8 mouse cellular contexts compared by ENCODE assay signal in genomic region chr5:64599865-64600288, GRCm38 (mm10).
DNase-seq lines count a peak whose midpoint lies in the region; ATAC-seq lines count a peak whose summit lies in the region.

No protein-coding gene starts in this region.

- 42% methylated on average over 13 of the region's 13 CpGs for WGBS in hindbrain, embryonic 14.5 days
- WGBS in liver, embryonic 11.5 days, result 23% methylated on average over 13 of the region's 13 CpGs

- H3K4me3 ChIP-seq in hindbrain, embryonic 14.5 days (replicated peaks; ENCODE audit: low read length), result no peak overlapping the region
- H3K4me3 ChIP-seq in liver, embryonic 11.5 days (ENCODE audit: low read depth, low read length), result 0 out of 2 replicates have a peak overlapping the region, but pooled peaks have one; percentile 21

- ATAC-seq in erythroid progenitor cell, adult 5-6 weeks (replicated peaks; ENCODE audit: low FRiP score, poor library complexity, severe bottlenecking), result peak; percentile 70
- no peak for ATAC-seq in hindbrain, embryonic 14.5 days (ENCODE audit: low FRiP score)
- no peak for ATAC-seq in liver, embryonic 11.5 days (replicated peaks; ENCODE audit: low FRiP score)

- no peaks in the 10 kb centered on the region for H3K27me3 ChIP-seq in hindbrain, embryonic 14.5 days (ENCODE audit: control insufficient read depth, insufficient read depth, low read length)
- no peaks in the 10 kb centered on the region for H3K27me3 ChIP-seq in liver, embryonic 11.5 days (replicated peaks; ENCODE audit: control insufficient read depth, insufficient read depth, low read length)

- no peaks in the 10 kb centered on the region for H3K9me3 ChIP-seq in hindbrain, embryonic 14.5 days (ENCODE audit: control insufficient read depth, low read length)
- no peaks in the 10 kb centered on the region for H3K9me3 ChIP-seq in liver, embryonic 11.5 days (ENCODE audit: control insufficient read depth, low read length)

- H3K4me2 ChIP-seq in hindbrain, embryonic 14.5 days (replicated peaks), result peak overlapping the region; percentile 11
- H3K4me2 ChIP-seq in liver, embryonic 11.5 days, result peak overlapping the region; percentile 52

- DNase-seq in A20 (ENCODE audit: low read depth, low spot score), result peak; percentile 61
- peak; percentile 82 for DNase-seq in CD4-positive, CD25-positive, alpha-beta regulatory T cell, adult 2 months (ENCODE audit: low read depth, low spot score)
- peak; percentile 58 for DNase-seq in hindbrain, embryonic 14.5 days (ENCODE audit: low spot score)
- DNase-seq in liver, embryonic 11.5 days (ENCODE audit: low spot score), result no peak
- peak; percentile 83 for DNase-seq in naive thymus-derived CD4-positive, alpha-beta T cell, adult 2 months (ENCODE audit: low read depth)
- DNase-seq in c-Kit-positive CD71-positive TER-119-positive erythroid progenitor cells, embryonic 14.5 days (ENCODE audit: low spot score), result no peak
- DNase-seq in right cerebral cortex, adult 18-20 months, result no peak

- H3K36me3 ChIP-seq in hindbrain, embryonic 14.5 days (replicated peaks; ENCODE audit: control insufficient read depth, insufficient read depth), result no peaks in the 10 kb centered on the region
- no peaks in the 10 kb centered on the region for H3K36me3 ChIP-seq in liver, embryonic 11.5 days (ENCODE audit: control insufficient read depth, insufficient read depth, low read length)

- peaks cover 8% of the 10 kb centered on the region; the same call in 1 of the 2 replicates for H3K4me1 ChIP-seq in hindbrain, embryonic 14.5 days (replicated peaks; ENCODE audit: control insufficient read depth, insufficient read depth, low read length)
- peaks cover 32% of the 10 kb centered on the region for H3K4me1 ChIP-seq in liver, embryonic 11.5 days (replicated peaks; ENCODE audit: control insufficient read depth, insufficient read depth, low read length)

- 0 out of 2 replicates have a peak overlapping the region, but pooled peaks have one; percentile 4 for H3K27ac ChIP-seq in hindbrain, embryonic 14.5 days
- peak overlapping the region; percentile 90 for H3K27ac ChIP-seq in liver, embryonic 11.5 days (ENCODE audit: low read depth, low read length)

- no peak overlapping the region for H3K9ac ChIP-seq in hindbrain, embryonic 14.5 days
- H3K9ac ChIP-seq in liver, embryonic 11.5 days (ENCODE audit: low read depth, low read length), result peak overlapping the region; percentile 44

Comparison
In these comparisons a context has a peak if more than half of its experiments do, and no peak if none do; other contexts are left out.
1. DNase-seq: peak in A20 (single experiment), CD4-positive, CD25-positive, alpha-beta regulatory T cell, adult 2 months (single experiment), hindbrain, embryonic 14.5 days (single experiment) and naive thymus-derived CD4-positive, alpha-beta T cell, adult 2 months (single experiment); none in liver, embryonic 11.5 days (single experiment), c-Kit-positive CD71-positive TER-119-positive erythroid progenitor cells, embryonic 14.5 days (single experiment) and right cerebral cortex, adult 18-20 months (single experiment).